Mouse (Mus musculus) heart, postnatal 14 days (tissue): ENCODE measurements around the gene Rtl1. TPM values are rescaled to one million over a fixed set of nuclear protein-coding genes. Genes with fewer than 3 reads are reported as not detected.
A peak's percentile ranks its signal among the peaks of the same experiment; 100 is the strongest.

Experiments
- DNase-seq, 2 experiments: peaks; one replicate each; pipeline ENCODE4 v3.0.0; 2021 to 2022
- intact Hi-C: fragments of 180-260 bp; cut with DNase I; formaldehyde crosslinking; loops from one replicate; pipeline ENCODE4 v1.15.1; 2025
- long read RNA-seq, 2 experiments: library from polyadenylated mRNA; stranded (forward); transcript quantifications; one replicate each; pipeline ENCODE4 v2.0.0; 2021
- total RNA-seq, 2 experiments: library from RNA; stranded (reverse); gene quantifications; 2 replicates each; pipeline ENCODE4 v1.2.3; 2021

Gene Rtl1
- under 1 TPM; 0.20 to 0.36 TPM for total RNA-seq
- long read RNA-seq, experiment 1: 0 reads
- long read RNA-seq, experiment 2: 0 reads

GRCm38 (mm10) chr12:109600230-109600629 is at the start of gene Rtl1:
Gene Rtl1, minus strand, starts transcription at chr12:109600330.
- intact Hi-C loops: loop anchor here (10.0 kb wide), 1 partner anchor 695 kb away; no protein-coding TSS in a partner anchor
- no peak for DNase-seq

DNA sequence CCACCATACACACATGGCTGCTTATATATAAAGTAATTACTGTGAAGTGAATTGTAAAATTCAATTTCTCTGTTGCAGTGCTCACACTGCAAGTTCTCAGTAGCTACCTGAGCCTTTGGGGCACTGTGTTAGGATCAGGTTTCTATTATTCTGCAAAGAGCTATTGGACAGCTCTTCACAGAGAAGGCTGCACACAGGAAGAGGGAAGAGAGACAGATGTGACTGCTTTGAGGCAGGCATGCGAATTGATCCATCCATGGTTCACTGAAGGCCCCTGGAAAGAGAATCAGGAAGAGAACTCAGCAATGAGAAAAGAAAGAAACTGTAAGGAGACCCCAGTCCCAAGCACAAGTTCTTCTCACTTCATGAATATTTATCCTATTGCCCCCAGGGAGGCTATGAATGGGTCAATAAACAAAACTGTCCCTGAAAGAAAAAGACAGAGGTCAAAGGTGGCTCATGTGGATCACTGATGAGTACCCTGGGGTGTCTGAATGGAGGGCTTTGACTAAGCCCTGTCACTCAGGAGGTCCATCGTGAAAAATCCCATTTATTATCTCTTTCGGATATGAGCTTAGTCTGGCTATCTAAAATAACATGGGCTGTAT is 40.5 kb upstream of the Rtl1 start:
- intact Hi-C loops: no loop called here
- DNase-seq: no peak

DNA sequence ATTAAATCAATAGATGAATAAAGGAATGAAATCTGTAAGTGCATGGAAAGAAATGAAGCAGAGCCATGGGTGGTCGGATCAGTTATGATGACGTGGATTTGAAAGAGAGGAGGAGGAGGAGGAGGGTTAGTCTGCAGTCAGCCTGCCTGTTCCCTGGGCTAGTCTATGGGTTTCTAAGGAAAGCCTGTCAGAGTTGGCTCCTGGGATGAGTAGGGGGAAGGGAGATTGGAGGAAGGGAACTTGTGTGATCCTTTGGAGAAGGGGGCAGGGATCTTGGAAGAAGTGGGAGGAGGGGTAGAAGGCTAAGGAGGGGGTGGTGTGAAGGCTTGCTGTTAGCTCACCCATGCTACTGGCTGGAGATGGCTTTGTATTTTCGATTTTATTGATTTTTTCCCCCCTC is 31.9 kb upstream of the Rtl1 start:
- intact Hi-C loops: no loop called here
- DNase-seq: no peak

DNA sequence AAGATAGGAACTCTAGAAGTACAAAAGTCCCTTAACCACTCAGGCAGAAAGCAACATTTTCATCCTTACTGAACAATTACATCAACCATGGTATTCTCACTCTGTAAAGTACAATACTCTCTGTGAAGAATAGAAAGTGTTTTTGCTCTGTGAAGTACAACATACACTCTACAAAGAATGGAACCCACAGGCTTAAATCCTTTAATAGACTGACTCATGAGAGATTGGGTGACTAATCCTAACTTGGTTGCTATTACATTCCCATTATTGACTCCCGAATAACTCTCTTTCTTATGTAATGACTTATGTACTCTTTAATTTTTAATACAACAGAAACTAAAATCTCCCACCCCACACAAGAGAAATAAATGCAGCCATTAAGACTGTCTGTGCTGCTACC is 28.8 kb upstream of the Rtl1 start:
- DNase-seq: no peak
- intact Hi-C loops: no loop called here

DNA sequence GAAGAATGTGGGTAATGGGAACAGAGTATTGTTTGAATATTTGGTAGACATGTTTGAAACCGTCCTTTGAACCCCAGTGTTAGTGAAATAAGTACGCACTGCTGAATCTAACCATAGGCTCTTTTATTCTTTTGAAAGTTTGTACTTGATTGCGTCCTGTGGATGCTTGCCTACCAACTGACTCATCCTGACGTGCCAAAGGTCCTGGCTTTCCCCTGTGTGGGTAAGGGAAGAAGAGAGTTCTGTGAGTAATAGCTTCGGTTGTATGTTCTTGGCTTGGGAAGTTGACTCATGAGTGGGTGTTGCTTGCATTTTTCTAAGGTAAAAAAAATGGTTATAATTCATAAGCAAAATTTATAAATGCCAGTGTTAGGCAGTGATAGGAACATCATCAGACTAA is 26.8 kb upstream of the Rtl1 start:
- intact Hi-C loops: no loop called here
- DNase-seq: no peak

GRCm38 (mm10) chr12:109620196-109620595 is 20.1 kb upstream of the Rtl1 start:
- intact Hi-C loops: no loop called here
- no peak for DNase-seq

- intact Hi-C loops: no loop called here
- DNase-seq: no peak
Measured at GRCm38 (mm10) chr12:109617993-109618392, 17.9 kb upstream of the Rtl1 start.

DNA sequence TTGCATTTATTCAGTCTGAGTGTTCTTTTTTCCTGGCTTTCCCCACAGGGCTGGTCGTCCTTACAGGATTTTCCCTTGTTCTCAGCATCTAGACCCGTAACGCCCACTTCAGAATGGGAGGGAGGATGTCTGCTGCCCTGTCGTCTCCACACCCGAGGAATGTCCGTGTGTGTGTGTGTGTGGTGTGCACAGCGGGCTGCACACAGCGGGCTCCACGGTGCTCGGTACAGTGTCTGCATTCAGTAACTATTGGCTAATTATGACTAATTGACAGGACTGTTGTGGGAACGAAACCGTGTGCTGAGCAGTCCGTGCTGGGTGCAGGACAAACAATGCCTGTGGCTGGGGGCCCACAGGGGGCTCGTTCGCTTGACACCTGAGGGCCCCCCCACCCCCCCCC is 17.0 kb upstream of the Rtl1 start:
- intact Hi-C loops: no loop called here
- DNase-seq: no peak

DNA sequence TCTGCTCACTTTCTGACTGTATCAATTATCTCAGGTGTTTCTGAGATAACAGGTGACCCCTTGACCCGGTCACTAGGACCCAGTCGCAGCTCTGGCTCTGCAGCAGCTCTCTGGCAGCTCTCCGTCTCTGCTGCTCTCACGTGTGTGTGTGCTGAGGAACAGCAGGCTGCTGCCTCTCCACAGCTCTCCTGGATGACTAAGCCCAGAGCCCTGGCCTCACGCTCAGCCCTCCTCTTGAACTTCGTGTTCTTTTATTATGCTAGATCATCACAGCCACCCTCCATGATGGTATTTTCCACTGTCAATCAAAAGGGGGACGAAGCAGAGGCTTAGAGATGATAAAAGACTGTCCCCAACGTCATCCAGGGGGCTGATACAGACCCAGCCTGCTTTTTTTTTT is 15.2 kb upstream of the Rtl1 start:
- intact Hi-C loops: no loop called here

DNA sequence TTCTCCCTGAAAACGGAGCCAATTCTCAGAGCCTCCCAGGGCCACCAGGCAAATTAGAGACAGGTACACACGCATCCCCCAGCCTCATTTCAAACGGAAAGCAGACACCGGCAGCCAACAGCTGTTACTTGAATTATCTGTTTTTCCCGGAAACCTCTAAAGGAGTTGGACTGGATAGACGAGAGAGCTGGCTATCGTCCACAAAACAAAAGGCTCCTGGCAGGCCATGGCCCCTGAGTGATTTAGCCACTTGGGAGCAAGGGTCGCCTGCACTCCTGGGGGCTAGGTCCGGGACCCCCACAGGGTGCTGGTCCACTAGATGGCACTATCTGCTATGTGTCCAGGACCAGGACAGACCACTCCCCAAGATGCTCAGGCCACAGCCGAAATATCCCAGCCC is 14.3 kb upstream of the Rtl1 start:
- DNase-seq: no peak
- intact Hi-C loops: no loop called here

More for the DNA sequence above, 15.2 kb upstream of the Rtl1 start:
- DNase-seq: no peak

- DNase-seq: no peak
- intact Hi-C loops: no loop called here
Measured at GRCm38 (mm10) chr12:109612392-109613385, 12.6 kb upstream of the Rtl1 start.

GRCm38 (mm10) chr12:109608576-109609440 is 8.7 kb upstream of the Rtl1 start:
- intact Hi-C loops: loop anchor here (5.0 to 10.0 kb wide), 2 partner anchors 172 to 704 kb away; no protein-coding TSS in a partner anchor
- DNase-seq: peak; percentile 14 to 19

GRCm38 (mm10) chr12:109607953-109608352 is 7.8 kb upstream of the Rtl1 start:
- DNase-seq: no peak
- intact Hi-C loops: loop anchor here (5.0 to 10.0 kb wide), 2 partner anchors 171 to 703 kb away; no protein-coding TSS in a partner anchor

GRCm38 (mm10) chr12:109607191-109607590 is 7.1 kb upstream of the Rtl1 start:
- DNase-seq: no peak
- intact Hi-C loops: loop anchor here (5.0 to 10.0 kb wide), 2 partner anchors 170 to 702 kb away; no protein-coding TSS in a partner anchor

DNA sequence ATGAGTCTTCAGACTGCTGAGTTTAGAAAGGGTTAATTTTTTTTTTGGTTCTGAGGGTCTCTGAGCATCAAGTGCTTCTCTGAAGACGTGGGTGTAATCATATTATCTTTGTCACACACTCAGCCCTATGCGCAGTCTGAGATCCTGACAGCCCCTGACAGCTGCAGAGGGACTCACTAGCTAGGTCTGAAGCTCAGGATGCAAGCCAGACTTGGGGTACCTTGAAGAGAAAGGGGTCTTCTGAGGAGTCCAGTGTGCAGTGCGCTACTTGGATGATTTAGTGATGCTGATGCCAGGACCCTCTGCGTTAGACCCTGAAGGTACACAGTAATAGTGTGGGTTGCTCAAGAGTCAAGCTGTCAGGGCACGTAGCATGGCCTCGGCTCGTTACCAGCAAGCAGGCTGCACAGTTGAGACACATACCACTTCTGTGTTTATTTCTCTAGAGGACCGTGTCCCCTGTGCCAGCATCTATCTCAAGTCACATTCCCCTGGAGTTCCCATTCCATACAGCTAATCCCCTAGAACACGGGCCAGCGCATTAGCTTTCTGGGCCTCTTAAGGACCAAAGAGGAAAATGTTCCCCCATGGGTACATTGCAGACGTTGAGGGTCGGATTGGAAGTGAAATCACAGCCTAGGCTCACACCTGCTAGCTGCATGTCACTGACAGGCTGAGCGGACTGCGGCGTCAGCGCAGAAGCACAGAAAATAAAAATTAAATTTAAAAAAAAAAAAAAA is 5.0 kb upstream of the Rtl1 start:
- no peak for DNase-seq
- intact Hi-C loops: loop anchor here (5.0 to 10.0 kb wide), 2 partner anchors 168 to 700 kb away; no protein-coding TSS in a partner anchor

DNA sequence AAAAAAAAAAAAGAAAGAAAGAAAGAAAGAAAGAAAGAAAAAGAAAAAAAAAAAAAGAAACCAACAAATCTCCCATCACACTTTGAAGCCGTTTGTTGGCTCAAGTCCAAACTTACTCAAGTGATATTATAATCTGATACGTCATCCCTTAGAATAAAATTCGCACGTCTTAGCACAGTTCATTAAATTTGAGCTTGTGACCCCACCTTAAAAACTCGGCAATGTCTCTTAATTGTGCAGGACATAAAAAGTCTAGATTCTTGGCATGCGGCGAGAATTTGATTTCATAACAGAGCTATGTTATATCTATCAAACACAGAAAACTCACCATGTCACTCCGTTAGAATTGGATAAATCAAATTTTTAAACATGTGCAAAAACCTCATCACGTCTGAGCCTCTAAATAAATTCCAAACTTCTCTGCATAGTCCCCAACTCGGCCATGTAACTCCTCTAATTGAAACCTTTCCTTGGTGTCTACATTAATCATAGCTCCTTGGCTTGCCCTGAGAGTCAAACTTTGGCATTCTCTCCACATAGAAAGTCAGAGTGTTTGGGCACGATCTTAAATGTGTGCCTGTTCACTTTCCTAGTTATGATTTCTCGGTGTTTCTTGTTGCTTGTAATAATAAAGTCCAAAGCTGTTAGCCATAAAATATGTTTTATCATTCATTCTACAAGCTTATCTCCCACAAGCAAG is 1.4 kb downstream of the Rtl1 start:
- intact Hi-C loops: no loop called here

DNA sequence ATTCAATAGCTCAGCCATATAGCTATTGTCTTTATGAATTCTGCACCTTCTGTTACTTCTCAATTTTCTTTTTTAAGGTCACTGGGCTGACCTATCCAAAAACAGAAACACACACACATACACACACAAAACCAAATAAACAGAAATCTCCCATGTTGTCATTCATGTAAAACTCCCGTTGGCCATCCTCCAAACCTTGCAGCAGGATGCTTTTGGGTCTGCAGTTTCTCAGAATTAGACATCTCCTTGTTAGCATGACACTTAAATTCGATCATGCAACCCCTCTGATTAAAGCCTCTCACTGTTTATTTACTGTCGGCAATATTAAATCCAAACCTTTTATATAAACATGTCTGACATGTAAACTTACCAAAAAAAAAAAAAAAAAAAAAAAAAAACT is 3.4 kb downstream of the Rtl1 start:
- intact Hi-C loops: no loop called here
- peak in 1 of 2 experiments; percentile 8 for DNase-seq

More for the DNA sequence above, 1.4 kb downstream of the Rtl1 start:
- DNase-seq: no peak

- DNase-seq: no peak
- intact Hi-C loops: no loop called here
Measured at GRCm38 (mm10) chr12:109596232-109596631, 3.9 kb downstream of the Rtl1 start.

DNA sequence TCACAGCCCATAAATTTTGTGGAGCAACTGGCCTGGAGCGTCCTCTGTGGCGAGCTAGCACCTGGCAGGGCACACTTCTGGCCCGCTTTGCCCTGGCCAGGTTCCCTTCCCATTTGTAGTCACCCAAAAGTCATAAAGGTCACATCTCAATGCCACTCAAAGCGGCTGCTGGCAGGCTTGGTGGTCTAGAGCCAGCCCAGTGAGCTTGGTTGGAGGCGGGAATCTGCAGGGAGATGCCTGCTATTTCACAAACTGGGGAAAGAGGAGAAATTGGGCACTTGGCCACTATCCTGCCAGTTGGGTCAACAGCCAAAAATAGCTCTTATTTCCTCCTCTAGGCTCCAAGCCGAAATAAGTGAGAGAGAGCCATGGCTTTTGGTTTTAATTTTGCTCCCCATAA is 4.4 kb downstream of the Rtl1 start:
- DNase-seq: peak; percentile 22 to 66
- intact Hi-C loops: no loop called here
